ENCODE assay signal across 8 mouse cellular contexts in the genomic region with DNA sequence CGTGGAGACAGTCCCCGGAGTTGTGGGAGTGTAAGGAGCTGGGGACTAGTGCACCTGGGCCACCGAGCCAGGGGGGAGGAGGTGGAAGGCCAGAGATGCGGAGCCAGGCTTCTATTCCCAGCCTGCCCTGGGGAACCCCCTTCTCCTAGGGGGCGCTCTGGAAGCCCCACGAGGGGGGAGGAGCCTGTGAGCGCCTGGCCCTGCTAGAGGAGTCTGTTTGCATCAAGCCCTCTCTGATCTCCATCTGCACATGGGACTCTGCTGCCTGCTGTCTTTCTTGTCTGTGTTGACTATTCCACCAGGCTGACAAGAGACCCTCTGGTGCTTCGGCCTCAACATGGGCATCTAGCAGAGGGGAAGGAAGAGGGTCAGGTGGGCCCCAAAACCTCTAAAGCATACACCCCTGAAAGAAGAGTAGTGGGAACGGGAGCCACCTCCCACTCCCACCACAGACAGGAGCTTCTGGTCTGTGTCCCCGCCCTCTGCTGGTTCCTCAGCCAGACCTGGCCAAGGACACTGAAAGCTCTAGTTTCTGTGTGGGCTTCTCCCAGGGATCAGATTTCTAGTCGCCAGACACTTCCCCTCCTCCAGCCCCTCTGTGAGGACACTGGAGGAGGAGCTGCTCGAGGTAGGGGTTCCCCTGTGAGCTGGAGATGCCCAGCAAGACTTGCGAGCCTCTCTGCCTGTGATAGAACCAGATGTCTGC. TPM values are rescaled to one million over a fixed set of nuclear protein-coding genes. Genes with fewer than 3 reads are reported as not detected.
DNase-seq lines count a peak whose midpoint lies in the region; ATAC-seq lines count a peak whose summit lies in the region.

No protein-coding gene starts in this region.

- no peak overlapping the region for H3K9ac ChIP-seq in heart, embryonic 14.5 days (ENCODE audit: low read length)
- H3K9ac ChIP-seq in lung, embryonic 15.5 days, result no peak overlapping the region
- H3K9ac ChIP-seq in stomach, embryonic 14.5 days (replicated peaks; ENCODE audit: low read depth, low read length), result no peak overlapping the region

- DNase-seq in CD4-positive, CD25-positive, alpha-beta regulatory T cell, adult 2 months (ENCODE audit: low read depth, low spot score), result peak; percentile 38
- DNase-seq in ovary, adult 18-20 months (ENCODE audit: low spot score), result peak; percentile 67
- DNase-seq in ovary, postnatal 10 days (ENCODE audit: low spot score), result no peak
- DNase-seq in adipocyte (ENCODE audit: low spot score), result no peak

- no peaks in the 10 kb centered on the region for H3K27me3 ChIP-seq in heart, embryonic 14.5 days (ENCODE audit: control insufficient read depth, insufficient read depth, low read length)
- no peaks in the 10 kb centered on the region for H3K27me3 ChIP-seq in lung, embryonic 15.5 days
- no peaks in the 10 kb centered on the region for H3K27me3 ChIP-seq in stomach, embryonic 14.5 days (ENCODE audit: control insufficient read depth, insufficient read depth, low read length)

- H3K9me3 ChIP-seq in heart, embryonic 14.5 days (ENCODE audit: control insufficient read depth, low read length), result no peaks in the 10 kb centered on the region
- H3K9me3 ChIP-seq in lung, embryonic 15.5 days, result no peaks in the 10 kb centered on the region
- H3K9me3 ChIP-seq in stomach, embryonic 14.5 days (ENCODE audit: control insufficient read depth, low read depth, low read length), result no peaks in the 10 kb centered on the region

- no peaks in the 10 kb centered on the region for H3K36me3 ChIP-seq in heart, embryonic 14.5 days (ENCODE audit: control insufficient read depth, insufficient read depth, low read length)
- H3K36me3 ChIP-seq in lung, embryonic 15.5 days, result no peaks in the 10 kb centered on the region
- no peaks in the 10 kb centered on the region for H3K36me3 ChIP-seq in stomach, embryonic 14.5 days (ENCODE audit: control insufficient read depth, insufficient read depth, low read length)

- no peak overlapping the region for H3K4me3 ChIP-seq in heart, embryonic 14.5 days (ENCODE audit: control insufficient read depth in 1 of 2, insufficient read depth in 1 of 2, low read depth in 1 of 2, low read length in 2 of 2)
- H3K4me3 ChIP-seq in lung, embryonic 15.5 days, result 0 out of 2 replicates have a peak overlapping the region, but pooled peaks have one; percentile 1
- H3K4me3 ChIP-seq in stomach, embryonic 14.5 days (ENCODE audit: low read depth, low read length), result peak overlapping the region; percentile 93; the same call in 1 of the 2 replicates

- H3K4me1 ChIP-seq in heart, embryonic 14.5 days (ENCODE audit: control insufficient read depth in 2 of 2, insufficient read depth in 2 of 2, low read length in 2 of 2), result peaks cover 38 to 45% of the 10 kb centered on the region in 2 experiments
- H3K4me1 ChIP-seq in lung, embryonic 15.5 days, result peaks cover 51% of the 10 kb centered on the region
- peaks cover 34% of the 10 kb centered on the region for H3K4me1 ChIP-seq in stomach, embryonic 14.5 days (ENCODE audit: control insufficient read depth, insufficient read depth, low read length)

- 19% methylated on average over 12 of the region's 13 CpGs for WGBS in heart, embryonic 14.5 days
- WGBS in lung, embryonic 15.5 days, result 11% methylated on average over 12 of the region's 13 CpGs
- WGBS in stomach, embryonic 14.5 days, result 7% methylated on average over 12 of the region's 13 CpGs

- ATAC-seq in CD4-positive, CD25-positive, alpha-beta regulatory T cell, adult 4 months, result no peak
- no peak for ATAC-seq in heart, embryonic 14.5 days (ENCODE audit: insufficient number of reproducible peaks, insufficient read depth, low FRiP score, low read depth)
- no peak for ATAC-seq in lung, embryonic 15.5 days (ENCODE audit: borderline replicate concordance, extremely low read depth, low FRiP score, low TSS enrichment)
- no peak for ATAC-seq in stomach, embryonic 14.5 days (ENCODE audit: insufficient number of reproducible peaks, insufficient read depth, low FRiP score, low read depth)

- no peak overlapping the region; a peak in 2 of 4 replicates for H3K27ac ChIP-seq in heart, embryonic 14.5 days (replicated peaks in 1 of 2; ENCODE audit: control insufficient read depth in 1 of 2, insufficient read depth in 1 of 2, low read depth in 2 of 2, low read length in 2 of 2)
- peak overlapping the region; percentile 62 for H3K27ac ChIP-seq in lung, embryonic 15.5 days
- peak overlapping the region; percentile 48 for H3K27ac ChIP-seq in stomach, embryonic 14.5 days (ENCODE audit: low read length)

- H3K4me2 ChIP-seq in heart, embryonic 14.5 days (ENCODE audit: low read length), result peak overlapping the region; percentile 24
- H3K4me2 ChIP-seq in lung, embryonic 15.5 days, result peak overlapping the region; percentile 95
- H3K4me2 ChIP-seq in stomach, embryonic 14.5 days (replicated peaks; ENCODE audit: low read depth, low read length), result peak overlapping the region; percentile 84

RNA-seq across cellular contexts. Expression of gene Adgrl1, which starts 3.2 kb away (rescaled TPM):
- polyA plus RNA-seq in CD4-positive, CD25-positive, alpha-beta regulatory T cell, adult 4 months (2017; shearing (Covaris generic)), result 10 to 100 TPM in 1 of 2 experiments, 1 to 10 TPM in 1; 8.9 to 11.5 TPM
- polyA plus RNA-seq in heart, embryonic 14.5 days (2014; fragmentation: Nextera tagmentation; extraction: Ambion mirVana), result 10.4 and 13.0 TPM in 2 replicates
- polyA plus RNA-seq in lung, embryonic 15.5 days (2015; fragmentation: Nextera tagmentation; extraction: Ambion mirVana), result 18.6 and 19.7 TPM in 2 replicates
- 29.5 and 31.3 TPM in 2 replicates for polyA plus RNA-seq in stomach, embryonic 14.5 days (2014; fragmentation: Nextera tagmentation; extraction: Ambion mirVana)

RNA-seq across cellular contexts. Expression of gene Gm10644, which starts 51.9 kb away (rescaled TPM):
- under 1 TPM; 0.20 to 0.92 TPM for polyA plus RNA-seq in CD4-positive, CD25-positive, alpha-beta regulatory T cell, adult 4 months (2017; shearing (Covaris generic))
- 0.51 and 0.66 TPM in 2 replicates for polyA plus RNA-seq in heart, embryonic 14.5 days (2014; fragmentation: Nextera tagmentation; extraction: Ambion mirVana)
- polyA plus RNA-seq in lung, embryonic 15.5 days (2015; fragmentation: Nextera tagmentation; extraction: Ambion mirVana), result 0.74 and 0.86 TPM in 2 replicates
- polyA plus RNA-seq in stomach, embryonic 14.5 days (2014; fragmentation: Nextera tagmentation; extraction: Ambion mirVana), result 0.56 and 0.70 TPM in 2 replicates

RNA-seq across cellular contexts. Expression of gene Asf1b, which starts 52.2 kb away (rescaled TPM):
- polyA plus RNA-seq in CD4-positive, CD25-positive, alpha-beta regulatory T cell, adult 4 months (2017; shearing (Covaris generic)), result 10 to 100 TPM; 22.3 to 45.2 TPM
- polyA plus RNA-seq in heart, embryonic 14.5 days (2014; fragmentation: Nextera tagmentation; extraction: Ambion mirVana), result 57.2 and 60.7 TPM in 2 replicates
- polyA plus RNA-seq in lung, embryonic 15.5 days (2015; fragmentation: Nextera tagmentation; extraction: Ambion mirVana), result 82.2 and 83.5 TPM in 2 replicates
- polyA plus RNA-seq in stomach, embryonic 14.5 days (2014; fragmentation: Nextera tagmentation; extraction: Ambion mirVana), result 53.2 and 58.2 TPM in 2 replicates

Comparison
In these comparisons a context has a peak if more than half of its experiments do, and no peak if none do; other contexts are left out.
1. DNase-seq: peak in CD4-positive, CD25-positive, alpha-beta regulatory T cell, adult 2 months (single experiment) and ovary, adult 18-20 months (single experiment); none in ovary, postnatal 10 days (single experiment) and adipocyte (single experiment).
2. H3K27ac ChIP-seq: peak in lung, embryonic 15.5 days (single experiment) and stomach, embryonic 14.5 days (single experiment); none in heart, embryonic 14.5 days (0 of 2).
3. H3K4me2 ChIP-seq: peak in every context shown above with its lines; median percentile 95 in lung, embryonic 15.5 days; 84 in stomach, embryonic 14.5 days; 24 in heart, embryonic 14.5 days.
4. H3K4me3 ChIP-seq: peak in lung, embryonic 15.5 days (single experiment) and stomach, embryonic 14.5 days (single experiment); none in heart, embryonic 14.5 days (0 of 2).